Mouse (Mus musculus) hindbrain, postnatal 0 days (tissue): ENCODE data around the gene Ceacam11. TPM values are rescaled to one million over a fixed set of nuclear protein-coding genes. Genes with fewer than 3 reads are reported as not detected.
"Not testable (repeated sequence)": the region's sequence is repeated elsewhere in the genome, so short reads cannot be mapped to it uniquely, and the experiment has no call there.

Experiments used
- ATAC-seq: fragments of 200-750 bp; cut with Nextera tagmentation; 2 replicates; pipeline ENCODE4 v1.8.0; 2017; ENCODE audit warnings: mild to moderate bottlenecking, moderate TSS enrichment, moderate library complexity
- DNase-seq: peaks from one replicate; pipeline ENCODE4 v3.0.0-alpha.2; 2015; ENCODE audit warnings: low spot score
- H3K27ac ChIP-seq: fragments of 300-500 bp; sonication (generic); 2 replicates; pipeline ENCODE4 v1.5.1; 2014; ENCODE audit warnings: mild to moderate bottlenecking
- H3K27me3 ChIP-seq: fragments of 300-500 bp; sonication (generic); 2 replicates; pipeline ENCODE4 v1.6.1; 2014; ENCODE audit warnings: low read length, mixed read lengths; ENCODE audit not compliant: insufficient read depth
- H3K36me3 ChIP-seq: fragments of 300-500 bp; sonication (generic); 2 replicates; pipeline ENCODE4 v1.6.1; 2014; ENCODE audit warnings: low read length, mixed read lengths; ENCODE audit not compliant: insufficient read depth
- H3K4me1 ChIP-seq: fragments of 300-500 bp; sonication (generic); 2 replicates; pipeline ENCODE4 v1.6.1; 2014; ENCODE audit warnings: antibody characterized with exemption, low read length, mixed read lengths; ENCODE audit not compliant: insufficient read depth
- H3K4me2 ChIP-seq: fragments of 300-500 bp; sonication (generic); 2 replicates; pipeline ENCODE4 v1.6.1; 2014; ENCODE audit warnings: low read depth, mild to moderate bottlenecking, low read length, moderate library complexity, mixed read lengths
- H3K4me3 ChIP-seq: fragments of 300-500 bp; sonication (generic); 2 replicates; pipeline ENCODE4 v1.5.1; 2014; ENCODE audit warnings: low read length
- H3K9ac ChIP-seq: fragments of 300-500 bp; sonication (generic); replicated peaks from 2 replicates; pipeline ENCODE4 v1.6.1; 2014; ENCODE audit warnings: mild to moderate bottlenecking, low read length, moderate library complexity, mixed read lengths
- H3K9me3 ChIP-seq: fragments of 300-500 bp; sonication (generic); 2 replicates; pipeline ENCODE4 v1.6.1; 2016; ENCODE audit warnings: low read length, mixed read lengths
- CTCF ChIP-seq: IDR thresholded peaks from 2 replicates; pipeline ENCODE4 v1.5.1; 2016; ENCODE audit warnings: antibody characterized with exemption, control low read depth, low read depth
- WGBS: fragments of 180-500 bp; shearing (Covaris S2); extraction: QIAGEN DNeasy Blood & Tissue Kit; methylation state at CpG from one replicate; pipeline ENCODE4 v1.1.7; 2014; 5-methylcytosine and 5-hydroxymethylcytosine counted together
- microRNA-seq, 2 experiments: library from miRNA; unstranded; fragments of <30 nt; microRNA quantifications; one replicate each; pipeline ENCODE4; 2016
- polyA plus RNA-seq: library from polyadenylated mRNA; unstranded; fragments of >200 nt; fragmentation: Nextera tagmentation; extraction: Ambion mirVana; gene quantifications from 2 replicates; pipeline ENCODE4 v1.2.1, GENCODE M21; 2015
- total RNA-seq: library from RNA; depleted of rRNA; stranded (reverse); fragments of >200 nt; gene quantifications from 2 replicates; pipeline ENCODE4 v1.2.3, GENCODE M21; 2014; rRNA removed

The Ceacam11 gene
- total RNA-seq: not detected in 2 replicates
- not detected in 2 replicates for polyA plus RNA-seq

DNA sequence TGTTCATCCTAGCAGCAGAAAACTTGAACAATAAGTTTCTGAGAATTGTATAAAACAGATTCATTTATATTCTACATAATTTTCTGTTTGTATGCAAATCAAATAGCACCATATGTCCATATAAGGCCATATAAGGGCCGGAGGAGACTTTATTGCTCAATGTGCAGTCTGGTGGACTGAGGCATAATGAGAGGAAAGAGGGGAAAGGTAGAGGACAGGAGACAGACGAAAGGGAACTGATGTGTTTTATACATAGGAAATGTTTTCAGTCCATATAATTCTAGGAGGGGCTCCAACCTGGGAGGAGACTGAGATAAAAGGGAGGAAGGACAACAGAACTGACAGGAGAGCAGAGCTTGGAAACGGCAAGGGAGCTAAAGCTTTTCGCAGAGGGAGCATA lies at the start of gene Ceacam11:
Ceacam11 (plus strand) TSS at position 301 of the 400 bp plus-strand sequence.
- DNase-seq (no peak), ATAC-seq (no peak)
- TF ChIP-seq CTCF: no peak
- WGBS: 81% methylated on average over 4 of the region's 4 CpGs
- H3K9ac ChIP-seq: no peak within 1 kb of the TSS
- no peak within 1 kb of the TSS for H3K4me2 ChIP-seq
- H3K9me3 ChIP-seq: peaks cover 34% of the 10 kb centered on the region; the same call in 1 of the 2 replicates
- no peak within 1 kb of the TSS for H3K4me3 ChIP-seq
- H3K4me1 ChIP-seq: no peaks in the 10 kb centered on the region
- H3K27me3 ChIP-seq: no peaks in the 10 kb centered on the region
- H3K36me3 ChIP-seq: no peaks in the 10 kb centered on the region
- no peak within 1 kb of the TSS for H3K27ac ChIP-seq

- H3K9me3 ChIP-seq: peaks cover 12% of the 10 kb centered on the region
- not testable (repeated sequence) for H3K27me3 ChIP-seq, ATAC-seq, H3K9ac ChIP-seq, H3K36me3 ChIP-seq, H3K4me3 ChIP-seq, H3K27ac ChIP-seq, DNase-seq, H3K4me1 ChIP-seq, H3K4me2 ChIP-seq
- 87% methylated on average over 1 of the region's 1 CpGs for WGBS
Measured at GRCm38 (mm10) chr7:18001131-18001530, 29.2 kb downstream of the Ceacam11 start.

DNA sequence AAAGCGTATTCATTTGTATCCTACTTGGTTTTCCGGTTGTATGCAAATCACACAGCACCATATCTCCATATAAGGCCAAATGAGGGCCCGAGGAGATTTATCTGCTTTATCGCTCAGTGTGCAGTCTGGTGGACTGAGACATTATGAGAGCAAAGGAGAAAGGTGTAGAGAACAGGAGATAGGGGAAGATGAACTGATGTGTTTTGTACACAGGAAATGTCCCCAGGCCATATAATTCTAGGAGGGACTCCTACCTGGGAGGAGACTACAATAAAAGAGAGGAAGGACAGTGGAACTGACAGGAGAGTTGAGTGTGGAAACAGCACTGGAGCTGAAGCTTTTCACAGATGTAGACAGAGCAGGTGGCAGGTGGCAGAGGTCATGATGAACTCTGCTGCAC lies 37.7 kb downstream of the Ceacam11 start, which contains the start of gene Ceacam13:
Ceacam13 (plus strand) TSS at position 301 of the 400 bp plus-strand sequence.
- Histone ChIP-seq H3K4me3 (no peak within 1 kb of the TSS), H3K9me3 (peaks cover 20% of the 10 kb centered on the region), H3K27ac (no peak within 1 kb of the TSS), H3K4me1 (no peaks in the 10 kb centered on the region), H3K36me3 (no peaks in the 10 kb centered on the region), H3K4me2 (no peak within 1 kb of the TSS), H3K9ac (no peak within 1 kb of the TSS), H3K27me3 (no peaks in the 10 kb centered on the region)
- TF ChIP-seq CTCF: no peak
- WGBS: 80% methylated on average over 4 of the region's 4 CpGs
- ATAC-seq (no peak), DNase-seq (no peak)

Small RNA genes within 50 kb of the gene (microRNA-seq; reads per million reads assigned to microRNA genes)
- 0 reads per million in 2 experiments for gene Gm22414

Other genes with a start within 250 kb of the Ceacam11 start
- gene Ceacam14, start 159.5 kb upstream of the Ceacam11 start, total RNA-seq: not detected in 2 replicates
- not detected in 2 replicates for gene Ceacam14, start 159.5 kb upstream of the Ceacam11 start, polyA plus RNA-seq
- gene Gm5155, start 100.4 kb upstream of the Ceacam11 start, total RNA-seq: not detected in 2 replicates
- not detected in 2 replicates for gene Gm5155, start 100.4 kb upstream of the Ceacam11 start, polyA plus RNA-seq
- not detected in 2 replicates for gene Ceacam13, start 37.8 kb downstream of the Ceacam11 start, total RNA-seq
- gene Ceacam13, start 37.8 kb downstream of the Ceacam11 start, polyA plus RNA-seq: not detected in 2 replicates
- gene Ceacam12, start 93.8 kb downstream of the Ceacam11 start, total RNA-seq: not detected in 2 replicates
- gene Ceacam12, start 93.8 kb downstream of the Ceacam11 start, polyA plus RNA-seq: not detected in 2 replicates
- gene Igfl3, start 204.4 kb downstream of the Ceacam11 start, total RNA-seq: not detected in 2 replicates
- not detected in 2 replicates for gene Igfl3, start 204.4 kb downstream of the Ceacam11 start, polyA plus RNA-seq